Mouse (Mus musculus): ENCODE results near the gene Rap1gap. TPM values are rescaled to one million over a fixed set of nuclear protein-coding genes. Genes with fewer than 3 reads are reported as not detected.

The Rap1gap gene
- polyA plus RNA-seq, 1 experiment from 2014 or later, result 12.5 TPM

DNA sequence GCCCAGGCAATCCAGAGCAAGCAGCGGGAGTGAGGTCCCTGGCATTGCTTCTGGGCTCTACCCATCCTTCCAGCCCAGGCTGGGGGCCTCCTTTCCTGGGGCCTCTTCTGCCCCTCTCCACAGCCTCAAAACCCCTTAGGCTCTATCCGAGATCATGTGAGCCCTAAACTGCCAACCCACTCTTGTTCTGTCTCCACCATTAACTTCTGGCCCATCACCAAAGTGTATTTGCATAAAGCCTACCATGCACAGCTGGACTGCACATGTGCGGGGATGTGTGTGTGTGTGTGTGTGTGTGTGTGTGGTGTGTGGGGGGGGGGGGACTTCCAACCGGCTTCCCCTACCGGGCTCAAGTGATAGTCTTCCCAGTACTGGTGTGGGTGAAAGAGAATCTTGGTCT is 109.5 kb downstream of the Rap1gap start:
- H3K4me3 ChIP-seq (replicated peaks), result no peak overlapping the region
- H3K27ac ChIP-seq, result 0 out of 2 replicates have a peak overlapping the region, but pooled peaks have one; percentile 37
- no peaks in the 10 kb centered on the region for H3K36me3 ChIP-seq
- peaks cover 10% of the 10 kb centered on the region for H3K4me1 ChIP-seq
- no peak overlapping the region for H3K4me2 ChIP-seq
- no peaks in the 10 kb centered on the region for H3K27me3 ChIP-seq
- ATAC-seq (replicated peaks; ENCODE audit: low FRiP score), result no peak
- no peaks in the 10 kb centered on the region for H3K9me3 ChIP-seq (replicated peaks)
- 62% methylated on average over 5 of the region's 5 CpGs for WGBS
- H3K9ac ChIP-seq, result no peak overlapping the region

DNA sequence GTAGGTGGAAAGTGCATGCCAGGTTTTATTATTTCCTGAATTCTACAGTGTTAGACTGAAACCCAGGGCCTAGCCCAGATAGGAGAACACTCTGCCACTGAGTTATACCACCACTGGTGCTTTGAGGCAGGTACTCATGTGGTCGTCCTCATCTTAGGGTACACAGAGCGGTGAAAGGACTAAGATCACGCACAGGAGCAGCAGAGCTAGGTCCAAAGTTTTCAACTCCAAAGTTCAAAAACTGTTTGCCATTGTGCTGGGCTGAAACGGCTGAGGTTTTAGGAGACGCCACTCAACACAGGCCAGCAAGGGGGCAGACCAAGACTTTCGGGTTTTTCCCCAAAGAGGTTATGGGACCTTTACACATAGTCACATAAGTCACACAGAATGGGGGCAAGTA is 110.0 kb downstream of the Rap1gap start:
- Histone ChIP-seq H3K27me3 (no peaks in the 10 kb centered on the region), H3K27ac (no peak overlapping the region), H3K4me3 (replicated peaks) (no peak overlapping the region), H3K4me1 (peaks cover 10% of the 10 kb centered on the region), H3K9me3 (replicated peaks) (no peaks in the 10 kb centered on the region), H3K4me2 (no peak overlapping the region), H3K9ac (no peak overlapping the region), H3K36me3 (no peaks in the 10 kb centered on the region)
- 81% methylated on average over 6 of the region's 6 CpGs for WGBS
- ATAC-seq (replicated peaks; ENCODE audit: low FRiP score), result no peak

DNA sequence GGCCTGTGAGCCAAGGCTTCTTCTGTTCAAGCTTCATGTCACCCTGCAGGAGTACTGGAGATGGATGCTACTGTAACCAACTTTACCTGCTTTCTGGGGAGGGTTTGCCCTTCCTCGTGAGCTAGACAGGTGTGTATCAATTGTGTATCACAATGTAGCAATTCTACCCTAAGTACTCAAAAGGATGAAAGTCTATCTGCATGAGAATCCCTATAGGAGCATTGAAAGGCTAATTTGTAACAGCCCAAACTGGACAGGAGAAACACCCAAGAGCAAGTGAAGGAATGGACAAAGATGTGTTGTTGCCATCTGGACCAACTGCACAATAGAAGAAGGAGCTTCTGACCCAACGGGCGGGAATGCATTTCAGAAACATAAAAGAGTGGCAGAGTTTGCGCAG is 113.3 kb downstream of the Rap1gap start:
- 89% methylated on average over 4 of the region's 4 CpGs for WGBS
- H3K9ac ChIP-seq, result no peak overlapping the region
- H3K9me3 ChIP-seq (replicated peaks), result no peaks in the 10 kb centered on the region
- H3K36me3 ChIP-seq, result no peaks in the 10 kb centered on the region
- ATAC-seq (replicated peaks; ENCODE audit: low FRiP score), result no peak
- no peak overlapping the region for H3K4me2 ChIP-seq
- H3K4me3 ChIP-seq (replicated peaks), result no peak overlapping the region
- no peak overlapping the region for H3K27ac ChIP-seq
- peaks cover 10% of the 10 kb centered on the region for H3K4me1 ChIP-seq
- no peaks in the 10 kb centered on the region for H3K27me3 ChIP-seq

DNA sequence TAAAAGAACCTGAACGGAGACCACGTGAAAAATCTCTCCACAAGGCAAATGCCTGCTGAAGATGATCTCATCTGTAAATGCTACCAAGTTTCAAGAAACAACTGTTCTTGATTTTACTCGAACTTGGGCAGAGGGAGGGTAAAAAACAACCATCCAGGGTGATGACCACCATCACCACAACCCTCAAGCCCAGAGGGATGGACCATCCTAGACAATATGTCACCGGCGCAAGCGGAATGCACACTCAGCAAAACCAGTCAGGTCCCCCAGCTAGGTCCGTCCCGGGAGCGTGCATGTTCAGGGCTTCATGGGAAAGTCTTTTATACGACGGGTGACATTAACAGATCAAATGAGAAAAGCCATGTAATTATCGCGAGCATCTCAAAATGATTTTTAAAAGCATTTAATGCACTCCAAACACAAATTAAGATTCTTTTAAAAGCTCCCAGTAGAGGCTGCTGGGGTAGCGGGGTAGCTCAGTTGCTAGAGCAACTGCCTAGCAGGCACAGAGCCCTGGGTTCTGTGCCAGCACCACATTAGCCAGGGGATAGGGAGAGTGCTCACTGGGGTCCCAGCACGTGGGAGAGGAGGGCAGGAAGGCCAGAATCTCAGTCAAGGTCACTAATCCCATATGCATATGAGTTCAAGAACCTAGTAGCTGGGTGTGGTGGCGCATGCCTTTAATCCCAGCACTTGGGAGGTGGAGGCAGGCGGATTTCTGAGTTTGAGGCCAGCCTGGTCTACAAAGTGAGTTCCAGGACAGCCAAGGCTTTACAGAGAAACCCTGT is 114.1 kb downstream of the Rap1gap start:
- WGBS, result 83% methylated on average over 17 of the region's 17 CpGs

More for the DNA sequence above, 114.1 kb downstream of the Rap1gap start:
- no peak for ATAC-seq (replicated peaks; ENCODE audit: low FRiP score)
- H3K36me3 ChIP-seq, result no peaks in the 10 kb centered on the region
- no peaks in the 10 kb centered on the region for H3K9me3 ChIP-seq (replicated peaks)
- peaks cover 8% of the 10 kb centered on the region for H3K4me1 ChIP-seq
- H3K27me3 ChIP-seq, result no peaks in the 10 kb centered on the region
- H3K27ac ChIP-seq, result no peak overlapping the region
- no peak overlapping the region for H3K9ac ChIP-seq
- no peak overlapping the region for H3K4me3 ChIP-seq (replicated peaks)
- no peak overlapping the region for H3K4me2 ChIP-seq

Other genes starting within 250 kb of the Rap1gap start
- not detected in 2 replicates for gene Cela3b, start 234.2 kb upstream of the Rap1gap start, polyA plus RNA-seq (2015; fragmentation: Nextera tagmentation; extraction: Ambion mirVana)
- not detected in 2 replicates for gene 1700013G24Rik, start 211.4 kb upstream of the Rap1gap start, polyA plus RNA-seq (2015; fragmentation: Nextera tagmentation; extraction: Ambion mirVana)
- 34.2 and 35.7 TPM in 2 replicates for gene Hspg2, start 196.0 kb upstream of the Rap1gap start, polyA plus RNA-seq (2015; fragmentation: Nextera tagmentation; extraction: Ambion mirVana)
- gene Ldlrad2, start 90.2 kb upstream of the Rap1gap start, polyA plus RNA-seq (2015; fragmentation: Nextera tagmentation; extraction: Ambion mirVana), result not detected in 2 replicates
- gene Usp48, start 71.0 kb upstream of the Rap1gap start, polyA plus RNA-seq (2015; fragmentation: Nextera tagmentation; extraction: Ambion mirVana), result 64.8 and 72.9 TPM in 2 replicates
- 12.9 and 25.3 TPM in 2 replicates for gene Alpl, start 131.7 kb downstream of the Rap1gap start, polyA plus RNA-seq (2015; fragmentation: Nextera tagmentation; extraction: Ambion mirVana)
- 53.7 and 58.5 TPM in 2 replicates for gene Ece1, start 197.5 kb downstream of the Rap1gap start, polyA plus RNA-seq (2015; fragmentation: Nextera tagmentation; extraction: Ambion mirVana)

Data from kidney, embryonic 15.5 days (tissue).